Mouse (Mus musculus) bone marrow, adult 2 months (tissue): ENCODE results near the gene Ifitm10.

ENCODE experiments used
- CTCF ChIP-seq: fragments of 200-500 bp; IDR thresholded peaks from 2 replicates; pipeline ENCODE4 v1.5.1; 2011; ENCODE audit warnings: low read length, control low read depth; ENCODE audit not compliant: control insufficient read depth, insufficient read depth
- POLR2A ChIP-seq: fragments of 200-500 bp; IDR thresholded peaks from 2 replicates; pipeline ENCODE4 v1.6.1; 2011; ENCODE audit warnings: low read depth, mild to moderate bottlenecking, control low read depth, low read length, borderline replicate concordance; ENCODE audit not compliant: control insufficient read depth

DNA sequence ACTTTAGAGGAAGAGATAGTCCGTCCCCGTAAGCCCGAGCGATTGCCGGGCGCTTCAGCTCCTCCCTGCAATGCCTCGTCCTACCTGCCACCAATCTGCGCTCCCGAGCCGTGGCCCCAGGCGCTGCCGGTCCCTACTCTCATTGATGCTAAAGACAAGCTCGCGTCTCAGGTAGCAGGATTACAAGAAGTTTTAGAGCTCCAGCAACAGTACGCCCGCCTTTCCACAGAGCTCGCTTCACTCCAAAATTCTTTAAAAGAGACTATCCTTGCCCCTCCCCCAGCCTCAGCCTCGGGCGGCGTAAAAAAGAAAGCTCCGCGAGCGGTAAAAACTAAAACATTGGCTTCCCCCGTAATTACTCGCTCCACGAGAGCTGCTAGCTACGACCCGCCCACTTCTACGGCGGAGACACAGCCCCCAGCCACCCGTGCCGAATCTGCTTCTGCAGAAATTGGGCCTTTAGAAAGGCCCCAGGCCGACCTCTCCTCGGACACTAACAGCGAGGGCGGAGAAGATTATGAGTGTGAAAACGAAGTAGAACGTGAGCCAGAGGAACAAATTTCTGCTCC, 89.4 kb downstream of the Ifitm10 start:
- no peak for TF ChIP-seq CTCF
- TF ChIP-seq POLR2A: no peak
